Mouse (Mus musculus) cortical plate, adult 2 months (tissue): Measurements from ENCODE around the gene Ndufs4.

Source experiments
- CTCF ChIP-seq: fragments of 200-500 bp; IDR thresholded peaks from 2 replicates; pipeline ENCODE4 v1.5.1; 2011; ENCODE audit warnings: mild to moderate bottlenecking, control low read depth, low read length; ENCODE audit not compliant: insufficient read depth; ENCODE audit errors: extremely low read depth
- POLR2A ChIP-seq: fragments of 200-500 bp; IDR thresholded peaks from 2 replicates; pipeline ENCODE4 v1.6.1; 2011; ENCODE audit warnings: mild to moderate bottlenecking, low read length, control low read depth; ENCODE audit not compliant: insufficient read depth; ENCODE audit errors: extremely low read depth

DNA sequence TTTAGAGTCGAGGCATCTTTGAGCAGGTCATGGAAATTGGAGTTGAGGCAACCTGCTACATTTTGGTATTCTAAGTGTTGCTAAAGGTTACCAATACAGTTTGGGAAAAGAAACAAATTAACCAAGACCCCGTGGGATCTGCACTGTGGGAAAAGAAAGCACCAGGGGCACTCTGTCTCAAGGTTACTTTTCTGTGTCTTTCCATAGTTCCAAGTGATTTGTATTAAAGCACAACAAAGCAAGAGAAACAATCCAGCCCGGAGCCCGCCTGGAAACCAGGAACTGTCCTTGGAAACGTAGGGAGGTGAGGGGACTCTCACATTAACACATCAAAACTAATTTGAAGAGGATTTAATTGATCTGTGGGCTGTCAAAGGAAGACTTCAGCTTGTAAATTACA, 18.8 kb upstream of the Ndufs4 start:
- TF ChIP-seq POLR2A (no peak), CTCF (no peak)
